Mouse (Mus musculus) embryonic facial prominence, embryonic 10.5 days (tissue): ENCODE data around the gene Agpat1. TPM values are rescaled to one million over a fixed set of nuclear protein-coding genes. Genes with fewer than 3 reads are reported as not detected.
A peak's percentile ranks its signal among the peaks of the same experiment; 100 is the strongest.

Source experiments
- DNase-seq: peaks from one replicate; pipeline ENCODE4 v3.0.0-alpha.2; 2017; ENCODE audit warnings: low spot score
- H3K27ac ChIP-seq: fragments of 300-500 bp; sonication (generic); replicated peaks from 2 replicates; pipeline ENCODE4 v1.5.1; 2016; ENCODE audit warnings: mild to moderate bottlenecking
- H3K27me3 ChIP-seq: fragments of 300-500 bp; sonication (generic); replicated peaks from 2 replicates; pipeline ENCODE4 v1.6.1; 2016; ENCODE audit warnings: low read depth, mild to moderate bottlenecking; ENCODE audit not compliant: poor library complexity, severe bottlenecking
- H3K36me3 ChIP-seq: fragments of 300-500 bp; sonication (generic); replicated peaks from 2 replicates; pipeline ENCODE4 v1.6.1; 2016; ENCODE audit warnings: mild to moderate bottlenecking, moderate library complexity
- H3K4me1 ChIP-seq: fragments of 300-500 bp; sonication (generic); 2 replicates; pipeline ENCODE4 v1.6.1; 2016
- H3K4me3 ChIP-seq: fragments of 300-500 bp; sonication (generic); 2 replicates; pipeline ENCODE4 v1.5.1; 2016; ENCODE audit warnings: mild to moderate bottlenecking, moderate library complexity
- H3K9me3 ChIP-seq: fragments of 300-500 bp; sonication (generic); 2 replicates; pipeline ENCODE4 v1.6.1; 2016; ENCODE audit warnings: mild to moderate bottlenecking
- WGBS: fragments of 180-500 bp; shearing (Covaris S2); methylation state at CpG from one replicate; pipeline ENCODE4 v1.1.7; 2016; 5-methylcytosine and 5-hydroxymethylcytosine counted together
- polyA plus RNA-seq: library from polyadenylated mRNA; unstranded; fragments of >200 nt; fragmentation: Nextera tagmentation; extraction: Ambion mirVana; gene quantifications from 2 replicates; pipeline ENCODE4 v1.2.1, GENCODE M21; 2016

The Agpat1 gene
- polyA plus RNA-seq, 1 experiment from 2014 or later, result 51.3 TPM

- peak overlapping the region; percentile 77 for H3K4me3 ChIP-seq
- peaks cover 8% of the 10 kb centered on the region for H3K36me3 ChIP-seq
- H3K27ac ChIP-seq, result no peak overlapping the region
- WGBS, result 8% methylated on average over 12 of the region's 12 CpGs
- H3K27me3 ChIP-seq, result peaks cover 57% of the 10 kb centered on the region
- H3K9me3 ChIP-seq, result no peaks in the 10 kb centered on the region
- H3K4me1 ChIP-seq, result peaks cover 73% of the 10 kb centered on the region
- DNase-seq, result no peak
Measured at GRCm38 (mm10) chr17:34629796-34630603, 25.9 kb downstream of the Agpat1 start.

- Histone ChIP-seq H3K9me3 (no peaks in the 10 kb centered on the region), H3K4me3 (peak overlapping the region; percentile 77), H3K27ac (peak overlapping the region; percentile 51; the same call in 1 of the 2 replicates), H3K4me1 (peaks cover 71% of the 10 kb centered on the region), H3K36me3 (0 out of 2 replicates have a peak, but pooled peaks cover under 1% of the 10 kb centered on the region), H3K27me3 (peaks cover 61% of the 10 kb centered on the region)
- peak; percentile 34 for DNase-seq
- 2% methylated on average over 48 of the region's 48 CpGs for WGBS
Measured at GRCm38 (mm10) chr17:34630761-34631301, 26.8 kb downstream of the Agpat1 start.

GRCm38 (mm10) chr17:34631647-34632046 is 27.6 kb downstream of the Agpat1 start:
- Histone ChIP-seq H3K9me3 (no peaks in the 10 kb centered on the region), H3K27me3 (peaks cover 65% of the 10 kb centered on the region), H3K36me3 (no peaks in the 10 kb centered on the region), H3K4me3 (peak overlapping the region; percentile 77), H3K27ac (peak overlapping the region; percentile 57), H3K4me1 (peaks cover 63% of the 10 kb centered on the region)
- peak; percentile 41 for DNase-seq
- WGBS, result 3% methylated on average over 12 of the region's 12 CpGs

DNA sequence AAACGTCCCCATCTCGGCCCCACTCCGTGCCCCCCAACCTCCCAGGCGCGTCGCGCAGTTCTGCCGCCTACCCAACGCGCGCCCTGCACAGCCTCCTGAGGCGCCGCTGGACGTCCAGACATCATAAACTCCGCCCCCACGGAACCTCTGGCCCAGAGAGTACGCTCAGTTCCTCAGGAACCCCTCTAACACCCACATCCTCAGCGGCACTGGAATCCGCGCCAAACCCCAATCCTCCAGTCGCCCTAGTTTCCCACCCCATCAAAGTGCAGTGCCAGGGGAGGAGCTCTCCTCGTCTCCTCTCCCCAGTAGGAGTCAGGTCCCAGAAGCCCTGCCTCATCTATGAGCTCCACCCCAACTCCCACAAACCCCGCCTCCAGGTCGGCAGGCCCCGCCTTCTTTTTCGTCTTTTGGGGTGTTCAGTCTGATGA is 28.2 kb downstream of the Agpat1 start:
- Histone ChIP-seq H3K9me3 (no peaks in the 10 kb centered on the region), H3K4me3 (peak overlapping the region; percentile 77), H3K27me3 (peaks cover 67% of the 10 kb centered on the region), H3K36me3 (no peaks in the 10 kb centered on the region), H3K27ac (peak overlapping the region; percentile 57), H3K4me1 (peaks cover 58% of the 10 kb centered on the region)
- WGBS, result under 1% methylated on average over 26 of the region's 26 CpGs
- peak; percentile 64 for DNase-seq

DNA sequence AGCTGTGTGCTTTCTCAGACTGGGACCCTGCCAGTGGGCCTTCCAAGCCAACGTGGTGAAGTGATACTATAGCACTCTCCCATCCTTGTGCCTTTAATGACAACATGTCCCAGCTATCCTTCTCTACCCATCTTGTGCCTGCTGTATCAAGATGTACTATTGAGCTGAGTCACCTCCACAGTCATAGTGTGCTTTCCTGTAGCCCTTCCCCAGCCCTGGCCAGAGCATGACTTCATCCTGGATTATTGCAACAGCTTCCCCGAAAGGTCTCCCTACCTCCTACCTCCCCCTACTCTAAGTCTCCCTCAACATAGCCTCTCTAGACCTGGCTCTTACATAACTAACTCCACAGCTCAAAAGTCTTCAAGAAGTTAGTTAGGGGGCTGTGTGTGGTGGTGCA is 31.6 kb downstream of the Agpat1 start:
- Histone ChIP-seq H3K4me1 (peaks cover 29% of the 10 kb centered on the region), H3K36me3 (no peaks in the 10 kb centered on the region), H3K27me3 (peaks cover 49% of the 10 kb centered on the region), H3K4me3 (no peak overlapping the region), H3K9me3 (no peaks in the 10 kb centered on the region), H3K27ac (no peak overlapping the region)
- DNase-seq, result no peak
- 70% methylated on average over 2 of the region's 2 CpGs for WGBS

DNA sequence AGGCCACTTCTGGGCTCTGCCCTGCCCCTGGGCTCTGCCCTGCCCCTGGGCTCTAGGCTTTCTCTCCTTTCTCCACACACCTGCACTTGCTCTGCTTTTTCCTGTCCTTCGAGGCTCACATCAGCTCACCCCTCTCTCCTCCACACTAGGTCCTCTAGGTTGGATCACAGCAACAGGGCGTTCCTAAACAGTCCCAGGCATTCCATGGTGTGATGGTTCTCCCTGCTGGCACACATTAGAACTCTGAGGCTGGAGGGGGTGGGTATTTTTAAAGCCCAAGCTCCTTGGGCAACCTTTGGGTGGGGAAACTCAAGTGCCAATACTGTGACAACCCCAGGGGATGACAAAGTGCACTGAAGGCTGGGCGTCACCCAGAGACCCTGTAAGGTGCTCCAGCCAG is 33.4 kb downstream of the Agpat1 start:
- DNase-seq, result no peak
- 0 out of 2 replicates have a peak overlapping the region, but pooled peaks have one; percentile 0 for H3K4me3 ChIP-seq
- H3K27me3 ChIP-seq, result peaks cover 31% of the 10 kb centered on the region
- no peaks in the 10 kb centered on the region for H3K36me3 ChIP-seq
- H3K27ac ChIP-seq, result no peak overlapping the region
- no peaks in the 10 kb centered on the region for H3K9me3 ChIP-seq
- WGBS, result 70% methylated on average over 3 of the region's 3 CpGs
- peaks cover 24% of the 10 kb centered on the region for H3K4me1 ChIP-seq

GRCm38 (mm10) chr17:34639461-34640255 is 35.6 kb downstream of the Agpat1 start:
- Histone ChIP-seq H3K36me3 (no peaks in the 10 kb centered on the region), H3K9me3 (no peaks in the 10 kb centered on the region), H3K4me3 (no peak overlapping the region), H3K27me3 (peaks cover 15% of the 10 kb centered on the region; the same call in 1 of the 2 replicates), H3K4me1 (peaks cover 17% of the 10 kb centered on the region), H3K27ac (peak overlapping the region; percentile 35; the same call in 1 of the 2 replicates)
- WGBS, result 85% methylated on average over 7 of the region's 7 CpGs
- DNase-seq, result no peak

DNA sequence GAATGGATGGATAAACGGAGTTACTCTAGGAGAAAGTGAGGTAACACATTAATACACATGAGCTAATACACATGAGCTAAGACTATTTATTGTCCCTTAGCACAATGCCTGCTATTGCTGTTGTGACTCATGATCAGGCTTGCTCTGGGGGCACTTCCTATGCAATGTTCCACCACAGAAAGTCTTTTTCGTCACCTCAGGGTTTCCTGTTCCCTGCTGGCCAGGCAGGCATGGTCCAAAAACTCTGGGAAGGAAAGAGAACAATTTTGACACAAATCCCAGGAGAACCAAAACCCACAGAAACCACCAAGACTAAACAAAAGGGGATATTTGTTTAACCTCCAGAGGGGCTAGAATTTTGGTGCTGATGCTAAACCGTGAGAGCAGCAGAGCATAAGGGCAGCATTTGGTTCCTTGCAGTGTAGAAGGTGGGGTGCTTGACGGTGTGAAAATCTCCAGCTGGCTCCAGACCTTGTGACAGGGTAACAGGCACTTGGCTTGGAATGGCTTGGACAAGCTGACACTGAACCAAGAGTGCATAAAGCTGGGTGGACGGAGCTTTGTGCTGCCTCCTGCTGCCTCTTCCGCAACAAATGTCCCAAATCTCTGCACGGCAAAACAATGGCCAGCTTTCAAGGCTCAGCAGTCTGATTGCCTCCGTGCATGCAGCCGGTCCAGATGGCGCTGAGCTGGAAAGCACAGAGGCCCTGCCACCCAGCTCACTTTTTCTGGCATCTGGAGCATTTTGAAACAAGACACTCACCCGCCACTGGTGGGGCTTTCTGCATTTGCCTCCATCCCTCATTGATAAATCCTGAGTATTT is 36.9 kb downstream of the Agpat1 start:
- peak; percentile 68 for DNase-seq
- Histone ChIP-seq H3K36me3 (peaks cover 6% of the 10 kb centered on the region), H3K27ac (peak overlapping the region; percentile 84), H3K4me1 (peaks cover 27% of the 10 kb centered on the region), H3K4me3 (peak overlapping the region; percentile 29; the same call in 1 of the 2 replicates), H3K9me3 (no peaks in the 10 kb centered on the region), H3K27me3 (peaks cover 9% of the 10 kb centered on the region; the same call in 1 of the 2 replicates)
- 17% methylated on average over 11 of the region's 11 CpGs for WGBS

- H3K9me3 ChIP-seq, result no peaks in the 10 kb centered on the region
- H3K4me1 ChIP-seq, result peaks cover 34% of the 10 kb centered on the region
- no peak for DNase-seq
- peaks cover 7% of the 10 kb centered on the region; the same call in 1 of the 2 replicates for H3K27me3 ChIP-seq
- H3K27ac ChIP-seq, result peak overlapping the region; percentile 84; the same call in 1 of the 2 replicates
- H3K4me3 ChIP-seq, result no peak overlapping the region
- H3K36me3 ChIP-seq, result peaks cover 9% of the 10 kb centered on the region
- 83% methylated on average over 3 of the region's 3 CpGs for WGBS
Measured at GRCm38 (mm10) chr17:34641945-34642344, 37.9 kb downstream of the Agpat1 start.

DNA sequence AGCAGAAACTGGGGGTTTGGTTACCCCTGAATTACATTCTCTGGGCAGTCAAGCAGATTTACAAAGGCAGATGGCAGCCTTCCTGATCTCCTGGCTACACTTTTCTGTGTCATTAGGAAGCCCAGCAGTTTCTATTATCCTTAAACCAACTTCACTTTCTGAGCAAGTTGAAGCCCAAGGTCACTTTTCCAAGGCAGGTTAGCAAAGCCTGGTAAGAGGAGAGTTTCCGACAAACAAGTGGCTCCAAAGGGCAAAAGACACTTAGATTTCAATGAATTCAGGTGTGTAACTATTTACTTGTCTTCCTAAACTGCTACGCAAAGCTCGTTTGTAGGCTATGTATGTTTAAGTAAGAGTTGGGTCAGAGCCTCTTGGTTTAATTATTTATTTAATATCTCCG is 39.3 kb downstream of the Agpat1 start:
- no peaks in the 10 kb centered on the region for H3K9me3 ChIP-seq
- WGBS, result 90% methylated on average over 4 of the region's 4 CpGs
- no peak overlapping the region for H3K27ac ChIP-seq
- no peak for DNase-seq
- no peaks in the 10 kb centered on the region for H3K27me3 ChIP-seq
- no peak overlapping the region for H3K4me3 ChIP-seq
- H3K4me1 ChIP-seq, result peaks cover 45% of the 10 kb centered on the region
- H3K36me3 ChIP-seq, result peaks cover 9% of the 10 kb centered on the region

DNA sequence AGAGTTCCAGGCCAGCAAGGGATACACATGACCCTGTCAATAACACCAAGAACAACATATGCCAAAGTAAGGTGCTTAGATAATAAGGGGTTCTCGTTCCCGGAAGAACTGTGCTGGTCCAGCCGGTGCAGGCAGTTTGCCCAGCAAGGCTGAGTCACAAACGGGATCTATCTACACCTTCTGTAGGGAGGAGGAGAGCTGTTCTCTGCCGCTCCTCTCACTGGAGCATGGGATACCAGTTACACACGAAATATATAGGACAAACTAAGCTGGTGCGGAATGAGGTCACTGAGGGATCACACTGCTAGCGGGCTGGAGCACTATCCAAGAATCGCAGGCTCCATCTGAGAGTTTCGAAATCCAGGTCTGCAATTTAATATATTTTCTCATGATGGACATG is 39.9 kb downstream of the Agpat1 start:
- DNase-seq, result no peak
- no peaks in the 10 kb centered on the region for H3K27me3 ChIP-seq
- peaks cover 51% of the 10 kb centered on the region for H3K4me1 ChIP-seq
- no peaks in the 10 kb centered on the region for H3K9me3 ChIP-seq
- H3K27ac ChIP-seq, result peak overlapping the region; percentile 66; the same call in 1 of the 2 replicates
- WGBS, result 87% methylated on average over 10 of the region's 10 CpGs
- peaks cover 14% of the 10 kb centered on the region for H3K36me3 ChIP-seq
- H3K4me3 ChIP-seq, result no peak overlapping the region
